Mouse (Mus musculus): ENCODE measurements at regions not wholly inside any gene's neighbourhood (a gene's known extent, or its start where the extent isn't known, plus 50 kb on each side); places are given as distances from the start of the nearest gene placed in this dataset.

DNA sequence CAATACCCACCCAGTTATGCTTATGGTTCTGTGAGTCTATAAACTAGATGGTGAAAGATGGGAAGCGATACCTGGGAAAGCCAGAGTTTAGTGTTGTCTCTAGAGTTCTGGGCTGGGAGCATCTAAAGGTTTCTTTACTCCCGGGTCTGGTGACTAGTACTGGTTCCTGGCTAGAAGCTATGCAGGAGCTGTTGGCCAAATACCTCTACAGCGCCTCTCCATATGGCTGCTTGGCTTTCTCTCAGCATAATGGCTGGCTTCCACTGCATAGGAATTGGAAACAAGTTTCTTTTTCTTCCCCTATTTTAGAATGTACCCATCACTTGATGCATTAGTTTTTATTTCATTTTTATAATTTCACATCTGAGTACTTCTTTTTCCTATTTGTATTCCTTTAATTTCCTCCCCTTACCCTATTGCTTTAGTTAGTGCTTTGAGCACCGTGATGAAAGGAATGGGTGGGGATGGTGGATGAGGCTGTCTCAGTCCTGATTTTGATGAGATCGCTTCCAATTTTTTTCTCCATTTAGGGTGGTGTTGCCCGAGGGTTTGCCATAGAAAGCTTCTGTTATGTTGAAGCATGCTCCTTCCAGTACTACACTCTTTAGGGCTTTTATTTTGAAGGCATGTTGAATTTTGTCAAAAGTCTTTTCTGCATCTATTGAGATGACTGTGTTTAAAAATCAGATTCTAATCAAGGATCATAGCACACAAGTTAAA lies 71.5 kb upstream of the Fmo9 start:
- no peaks in the 10 kb centered on the region for H3K79me2 ChIP-seq (ENCODE audit: control insufficient read depth, insufficient read depth)
- TF ChIP-seq SRF (IDR thresholded peaks at IDR 0.05; ENCODE audit: control insufficient read depth, insufficient read length, low read depth) (no peak), MYOD1 (IDR thresholded peaks at IDR 0.05; ENCODE audit: control insufficient read depth in 1 of 3, insufficient read length in 2 of 3, low read depth in 2 of 3) (no peak), MAX (IDR thresholded peaks at IDR 0.05; ENCODE audit: low read depth) (no peak), TCF12 (IDR thresholded peaks at IDR 0.05; ENCODE audit: insufficient read depth, poor library complexity, severe bottlenecking) (no peak), USF1 (IDR thresholded peaks at IDR 0.05; ENCODE audit: low read depth) (no peak), TCF3 (IDR thresholded peaks at IDR 0.05; ENCODE audit: insufficient read length, low read depth) (no peak), E2F4 (IDR thresholded peaks at IDR 0.05; ENCODE audit: insufficient read depth) (no peak), CEBPB (IDR thresholded peaks at IDR 0.05; ENCODE audit: insufficient read depth, poor library complexity, severe bottlenecking) (no peak), REST (IDR thresholded peaks at IDR 0.05; ENCODE audit: insufficient read depth, insufficient read length) (no peak), MYOG (IDR thresholded peaks at IDR 0.05; ENCODE audit: control insufficient read depth in 1 of 3, insufficient read depth in 1 of 3, insufficient read length in 2 of 3, low read depth in 2 of 3) (no peak), POLR2AphosphoS2 (IDR thresholded peaks at IDR 0.05; ENCODE audit: insufficient read length, low read depth) (no peak), POLR2A (IDR thresholded peaks at IDR 0.05; ENCODE audit: insufficient read length, low read depth) (no peak)
- H3K4me2 ChIP-seq (ENCODE audit: low read depth), result no peak overlapping the region
- H3K4me3 ChIP-seq, result no peak overlapping the region
- H3ac ChIP-seq (ENCODE audit: control insufficient read depth, insufficient read length), result no peak overlapping the region
- no peaks in the 10 kb centered on the region for H3K36me3 ChIP-seq (ENCODE audit: control insufficient read depth, insufficient read depth)
- no peaks in the 10 kb centered on the region for H3K27me3 ChIP-seq (ENCODE audit: control insufficient read depth, insufficient read depth, insufficient read length)

DNA sequence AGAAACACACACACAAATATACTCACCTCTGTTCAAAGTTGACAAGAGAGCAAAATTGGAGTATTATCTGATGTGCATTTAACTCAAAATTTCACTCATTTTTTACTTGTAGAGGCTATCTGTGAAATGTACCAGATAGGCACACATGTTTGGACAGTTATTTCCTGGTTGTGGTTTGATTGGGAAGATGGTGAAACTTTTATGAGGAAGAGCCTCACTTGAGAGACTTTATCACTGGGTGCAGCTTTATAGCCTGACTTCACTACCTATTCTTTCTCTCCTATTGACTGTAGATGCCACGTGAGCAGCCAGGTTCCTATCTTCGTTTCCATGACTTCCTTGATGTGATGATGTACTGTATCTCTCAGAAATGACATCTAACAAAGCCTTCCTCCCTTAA lies 77.3 kb upstream of the Fmo9 start:
- Histone ChIP-seq H3ac (ENCODE audit: control insufficient read depth, insufficient read length) (no peak overlapping the region), H3K4me2 (ENCODE audit: low read depth) (no peak overlapping the region), H3K27me3 (ENCODE audit: control insufficient read depth, insufficient read depth, insufficient read length) (no peaks in the 10 kb centered on the region), H3K36me3 (ENCODE audit: control insufficient read depth, insufficient read depth) (no peaks in the 10 kb centered on the region), H3K4me3 (no peak overlapping the region), H3K79me2 (ENCODE audit: control insufficient read depth, insufficient read depth) (no peaks in the 10 kb centered on the region)
- TF ChIP-seq MYOG (IDR thresholded peaks at IDR 0.05; ENCODE audit: control insufficient read depth in 1 of 3, insufficient read depth in 1 of 3, insufficient read length in 2 of 3, low read depth in 2 of 3) (no peak), CEBPB (IDR thresholded peaks at IDR 0.05; ENCODE audit: insufficient read depth, poor library complexity, severe bottlenecking) (no peak), MYOD1 (IDR thresholded peaks at IDR 0.05; ENCODE audit: control insufficient read depth in 1 of 3, insufficient read length in 2 of 3, low read depth in 2 of 3) (no peak), E2F4 (IDR thresholded peaks at IDR 0.05; ENCODE audit: insufficient read depth) (no peak), TCF3 (IDR thresholded peaks at IDR 0.05; ENCODE audit: insufficient read length, low read depth) (no peak), TCF12 (IDR thresholded peaks at IDR 0.05; ENCODE audit: insufficient read depth, poor library complexity, severe bottlenecking) (no peak), REST (IDR thresholded peaks at IDR 0.05; ENCODE audit: insufficient read depth, insufficient read length) (no peak), SRF (IDR thresholded peaks at IDR 0.05; ENCODE audit: control insufficient read depth, insufficient read length, low read depth) (no peak), POLR2A (IDR thresholded peaks at IDR 0.05; ENCODE audit: insufficient read length, low read depth) (no peak), MAX (IDR thresholded peaks at IDR 0.05; ENCODE audit: low read depth) (no peak), POLR2AphosphoS2 (IDR thresholded peaks at IDR 0.05; ENCODE audit: insufficient read length, low read depth) (no peak), USF1 (IDR thresholded peaks at IDR 0.05; ENCODE audit: low read depth) (no peak)

DNA sequence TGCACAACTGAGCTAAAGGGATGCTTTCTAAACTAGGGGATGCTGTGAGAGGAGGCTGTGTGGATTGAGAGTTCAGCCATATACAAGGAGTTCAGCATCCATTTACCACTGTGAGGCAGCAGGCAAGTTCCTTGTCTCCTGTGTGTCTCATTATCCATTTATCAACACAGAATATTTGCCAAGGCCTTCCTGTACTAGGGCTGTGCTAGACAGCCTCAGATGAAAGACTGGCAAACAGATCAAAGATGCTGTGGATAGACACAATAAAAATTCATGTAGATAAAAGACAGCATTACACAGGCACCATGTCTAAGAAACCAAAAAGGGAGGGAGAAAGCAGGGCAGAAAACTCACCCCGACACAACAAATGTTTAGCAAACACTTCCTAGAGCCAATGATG lies 91.5 kb upstream of the Fmo9 start:
- no peak for TF ChIP-seq POLR2AphosphoS2 (IDR thresholded peaks at IDR 0.05; ENCODE audit: insufficient read length, low read depth)
- Histone ChIP-seq H3K79me2 (ENCODE audit: control insufficient read depth, insufficient read depth) (no peaks in the 10 kb centered on the region), H3K4me3 (no peak overlapping the region), H3K4me2 (ENCODE audit: low read depth) (no peak overlapping the region), H3K36me3 (ENCODE audit: control insufficient read depth, insufficient read depth) (no peaks in the 10 kb centered on the region), H3ac (ENCODE audit: control insufficient read depth, insufficient read length) (no peak overlapping the region), H3K27me3 (ENCODE audit: control insufficient read depth, insufficient read depth, insufficient read length) (no peaks in the 10 kb centered on the region)

DNA sequence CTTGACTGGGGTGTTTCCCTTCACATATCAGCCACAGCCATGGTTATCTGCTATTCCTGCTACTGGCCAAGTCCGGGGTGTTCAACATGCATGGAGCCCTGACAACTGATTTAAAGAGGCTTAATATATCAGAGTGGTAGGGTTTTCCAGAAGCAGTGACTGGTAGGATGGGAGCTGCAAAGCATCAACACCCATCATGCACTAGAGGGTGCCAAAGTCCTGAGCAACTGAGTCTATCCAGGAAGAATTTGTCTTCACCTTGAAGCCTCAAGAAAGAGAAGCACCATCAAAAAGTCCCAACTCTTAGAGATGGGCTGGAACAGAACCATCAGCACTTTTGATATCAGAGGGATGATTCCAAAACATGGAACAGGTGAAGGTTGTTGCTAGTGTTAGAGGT lies 100.5 kb upstream of the Fmo9 start:
- Histone ChIP-seq H3K79me2 (ENCODE audit: control insufficient read depth, insufficient read depth) (no peaks in the 10 kb centered on the region), H3ac (ENCODE audit: control insufficient read depth, insufficient read length) (no peak overlapping the region), H3K4me3 (no peak overlapping the region), H3K27me3 (ENCODE audit: control insufficient read depth, insufficient read depth, insufficient read length) (no peaks in the 10 kb centered on the region), H3K36me3 (ENCODE audit: control insufficient read depth, insufficient read depth) (no peaks in the 10 kb centered on the region), H3K4me2 (ENCODE audit: low read depth) (no peak overlapping the region)
- TF ChIP-seq SRF (IDR thresholded peaks at IDR 0.05; ENCODE audit: control insufficient read depth, insufficient read length, low read depth), result no peak
- no peak for TF ChIP-seq MAX (IDR thresholded peaks at IDR 0.05; ENCODE audit: low read depth)
- no peak for TF ChIP-seq MYOG (IDR thresholded peaks at IDR 0.05; ENCODE audit: control insufficient read depth in 1 of 3, insufficient read depth in 1 of 3, insufficient read length in 2 of 3, low read depth in 2 of 3)
- TF ChIP-seq USF1 (IDR thresholded peaks at IDR 0.05; ENCODE audit: low read depth), result no peak
- TF ChIP-seq CEBPB (IDR thresholded peaks at IDR 0.05; ENCODE audit: insufficient read depth, poor library complexity, severe bottlenecking), result no peak
- no peak for TF ChIP-seq POLR2AphosphoS2 (IDR thresholded peaks at IDR 0.05; ENCODE audit: insufficient read length, low read depth)
- no peak for TF ChIP-seq MYOD1 (IDR thresholded peaks at IDR 0.05; ENCODE audit: control insufficient read depth in 1 of 3, insufficient read length in 2 of 3, low read depth in 2 of 3)
- no peak for TF ChIP-seq TCF3 (IDR thresholded peaks at IDR 0.05; ENCODE audit: insufficient read length, low read depth)
- no peak for TF ChIP-seq E2F4 (IDR thresholded peaks at IDR 0.05; ENCODE audit: insufficient read depth)
- TF ChIP-seq POLR2A (IDR thresholded peaks at IDR 0.05; ENCODE audit: insufficient read length, low read depth), result no peak
- TF ChIP-seq TCF12 (IDR thresholded peaks at IDR 0.05; ENCODE audit: insufficient read depth, poor library complexity, severe bottlenecking), result no peak
- no peak for TF ChIP-seq REST (IDR thresholded peaks at IDR 0.05; ENCODE audit: insufficient read depth, insufficient read length)

DNA sequence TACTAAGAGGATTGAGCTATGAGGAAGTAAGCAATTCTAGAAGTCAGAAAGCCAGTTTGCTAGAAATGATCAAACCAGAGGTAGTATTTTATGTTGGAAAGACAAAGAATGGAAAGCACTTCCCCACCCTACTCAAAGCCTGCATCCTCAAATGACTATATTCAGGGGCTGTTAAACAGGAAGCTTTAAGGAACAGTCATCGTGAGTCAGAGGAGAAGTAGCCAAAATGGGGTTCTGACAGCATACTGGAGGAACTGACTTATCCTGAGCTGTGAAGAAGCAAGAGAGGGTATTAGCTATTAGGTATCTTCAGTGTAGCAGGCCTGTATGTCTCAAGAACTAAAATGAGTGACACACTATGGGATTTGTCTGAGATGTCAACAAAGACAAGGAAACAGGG lies 106.3 kb upstream of the Fmo9 start:
- Histone ChIP-seq H3K4me3 (no peak overlapping the region), H3K36me3 (ENCODE audit: control insufficient read depth, insufficient read depth) (no peaks in the 10 kb centered on the region), H3K79me2 (ENCODE audit: control insufficient read depth, insufficient read depth) (no peaks in the 10 kb centered on the region), H3ac (ENCODE audit: control insufficient read depth, insufficient read length) (no peak overlapping the region), H3K27me3 (ENCODE audit: control insufficient read depth, insufficient read depth, insufficient read length) (no peaks in the 10 kb centered on the region), H3K4me2 (ENCODE audit: low read depth) (peak overlapping the region; percentile 54)
- no peak for TF ChIP-seq REST (IDR thresholded peaks at IDR 0.05; ENCODE audit: insufficient read depth, insufficient read length)

Data from myocyte (in vitro differentiated cells).